Mouse (Mus musculus): Measurements from ENCODE around the gene Mthfsd. TPM values are rescaled to one million over a fixed set of nuclear protein-coding genes. Genes with fewer than 3 reads are reported as not detected.
A peak's percentile ranks its signal among the peaks of the same experiment; 100 is the strongest.

Gene Mthfsd
- total and polyA plus RNA-seq, 3 experiments, result 46.1 to 62.6 TPM; not detected in 1

- H3K36me3 ChIP-seq (ENCODE audit: control insufficient read depth in 1 of 2, insufficient read depth in 2 of 2, low read length in 2 of 2), result no peaks in the 10 kb centered on the region
- DNase-seq (ENCODE audit: low read depth, low spot score), result peak; percentile 79
- no peak overlapping the region for H3K4me3 ChIP-seq (ENCODE audit: control insufficient read depth in 1 of 2, insufficient read depth in 1 of 2, low read depth in 2 of 2, low read length in 2 of 2)
- H3K27me3 ChIP-seq (ENCODE audit: control insufficient read depth in 1 of 2, insufficient read depth in 2 of 2, low read length in 2 of 2), result no peaks in the 10 kb centered on the region
- no peaks in the 10 kb centered on the region for H3K4me1 ChIP-seq (ENCODE audit: control insufficient read depth in 1 of 2, insufficient read depth in 2 of 2, low read length in 2 of 2)
- H3K9me3 ChIP-seq (replicated peaks; ENCODE audit: insufficient read depth, low read length), result no peaks in the 10 kb centered on the region
- no peak overlapping the region for H3K9ac ChIP-seq (ENCODE audit: control insufficient read depth, low read depth, low read length, poor library complexity, severe bottlenecking)
- TF ChIP-seq ELF1 (IDR thresholded peaks at IDR 0.05; ENCODE audit: low read depth, low read length), result 0 out of 2 replicates have a peak, but pooled peaks have one; percentile 42
- TF ChIP-seq TBP (IDR thresholded peaks at IDR 0.05; ENCODE audit: low read depth, low read length), result no peak
- TF ChIP-seq TCF12 (IDR thresholded peaks at IDR 0.05; ENCODE audit: low read depth, low read length), result peak; percentile 15; the same call in 1 of the 2 replicates
- TF ChIP-seq MEF2A (IDR thresholded peaks at IDR 0.05; ENCODE audit: extremely low read depth, insufficient replicate concordance, low read depth, low read length, poor library complexity, severe bottlenecking), result no peak
- no peak for TF ChIP-seq POLR2AphosphoS5 (IDR thresholded peaks at IDR 0.05; ENCODE audit: borderline replicate concordance, low read depth, low read length)
- no peak for TF ChIP-seq USF2 (IDR thresholded peaks at IDR 0.05; ENCODE audit: borderline replicate concordance in 1 of 2, insufficient read depth in 1 of 2, low read depth in 1 of 2, low read length in 2 of 2)
- TF ChIP-seq JUND (IDR thresholded peaks at IDR 0.05; ENCODE audit: low read depth, low read length), result no peak
- TF ChIP-seq HCFC1 (IDR thresholded peaks at IDR 0.05; ENCODE audit: low read depth, low read length), result no peak
- TF ChIP-seq ZC3H11A (IDR thresholded peaks at IDR 0.05; ENCODE audit: low read depth, low read length), result peak; percentile 84
- no peak for TF ChIP-seq USF1 (IDR thresholded peaks at IDR 0.05; ENCODE audit: low read depth, low read length)
- TF ChIP-seq E2F4 (IDR thresholded peaks at IDR 0.05; ENCODE audit: borderline replicate concordance, low read depth, low read length), result no peak
- no peak for TF ChIP-seq SIN3A (IDR thresholded peaks at IDR 0.05; ENCODE audit: low read length)
- no peak for TF ChIP-seq RCOR1 (IDR thresholded peaks at IDR 0.05; ENCODE audit: low read depth, low read length)
- no peak for TF ChIP-seq NELFE (IDR thresholded peaks at IDR 0.05; ENCODE audit: low read depth, low read length)
- no peak for TF ChIP-seq POLR2AphosphoS2 (IDR thresholded peaks at IDR 0.05; ENCODE audit: low read length)
- no peak for TF ChIP-seq GABPA (IDR thresholded peaks at IDR 0.05; ENCODE audit: low read depth, low read length)
- no peak for TF ChIP-seq MAX (IDR thresholded peaks at IDR 0.05; ENCODE audit: low read length)
- no peak for TF ChIP-seq CHD1 (IDR thresholded peaks at IDR 0.05; ENCODE audit: low read depth, low read length)
- peak; percentile 94 for TF ChIP-seq RAD21 (IDR thresholded peaks at IDR 0.05; ENCODE audit: low read depth, low read length)
- no peak for TF ChIP-seq ZMIZ1 (IDR thresholded peaks at IDR 0.05; ENCODE audit: low read depth, low read length)
- no peak for TF ChIP-seq MYC (IDR thresholded peaks at IDR 0.05; ENCODE audit: low read depth, low read length)
- no peak; the same call in 1 of the 2 replicates for TF ChIP-seq MAZ (IDR thresholded peaks at IDR 0.05; ENCODE audit: low read depth, low read length)
- no peak for TF ChIP-seq CHD2 (IDR thresholded peaks at IDR 0.05; ENCODE audit: low read length)
- TF ChIP-seq GATA1 (IDR thresholded peaks at IDR 0.05; ENCODE audit: low read depth, low read length), result no peak
- TF ChIP-seq ZNF384 (IDR thresholded peaks at IDR 0.05; ENCODE audit: low read depth, low read length), result no peak
- no peak for TF ChIP-seq EP300 (IDR thresholded peaks at IDR 0.05; ENCODE audit: low read depth in 1 of 2, low read length in 2 of 2)
- TF ChIP-seq CTCF (IDR thresholded peaks at IDR 0.05 in 2 of 3, conservative IDR thresholded peaks at IDR 0.05 in 1 of 3; ENCODE audit: control insufficient read depth in 1 of 3, insufficient read depth in 1 of 3, low read depth in 2 of 3, low read length in 3 of 3, poor library complexity in 1 of 3, severe bottlenecking in 1 of 3), result peak; percentile 87 to 94 (median 94)
- peak; percentile 90 for TF ChIP-seq SMC3 (IDR thresholded peaks at IDR 0.05; ENCODE audit: low read depth, low read length)
- no peak for TF ChIP-seq MYB (IDR thresholded peaks at IDR 0.05; ENCODE audit: low read depth, low read length)
- TF ChIP-seq ETS1 (IDR thresholded peaks at IDR 0.05; ENCODE audit: low read depth, low read length), result no peak
- TF ChIP-seq TAL1 (IDR thresholded peaks at IDR 0.05; ENCODE audit: low read length), result no peak
- no peak for TF ChIP-seq POLR2A (IDR thresholded peaks at IDR 0.05; ENCODE audit: control insufficient read depth in 1 of 2, insufficient read depth in 1 of 2, low read depth in 1 of 2, low read length in 2 of 2, poor library complexity in 1 of 2)
- TF ChIP-seq ZKSCAN1 (IDR thresholded peaks at IDR 0.05; ENCODE audit: low read depth, low read length), result no peak
- TF ChIP-seq MAFK (IDR thresholded peaks at IDR 0.05; ENCODE audit: borderline replicate concordance, low read depth, low read length), result no peak
- no peak for TF ChIP-seq KAT2A (conservative IDR thresholded peaks at IDR 0.05; ENCODE audit: low read depth, low read length)
- TF ChIP-seq UBTF (IDR thresholded peaks at IDR 0.05; ENCODE audit: borderline replicate concordance, insufficient read depth, low read depth, low read length), result no peak
- no peak for TF ChIP-seq BHLHE40 (IDR thresholded peaks at IDR 0.05; ENCODE audit: borderline replicate concordance, low read depth, low read length)
- no peak for TF ChIP-seq MXI1 (IDR thresholded peaks at IDR 0.05; ENCODE audit: low read depth, low read length)
- no peak for TF ChIP-seq NRF1 (IDR thresholded peaks at IDR 0.05; ENCODE audit: insufficient read depth, low read depth, low read length, poor library complexity, severe bottlenecking)
- no peaks in the 10 kb centered on the region for H3K79me2 ChIP-seq (ENCODE audit: control insufficient read depth, insufficient read depth, low read length, poor library complexity)
- no peak overlapping the region for H3K27ac ChIP-seq (ENCODE audit: control insufficient read depth, low read depth, low read length)
These were observed 15.6 kb downstream of the Mthfsd start for GRCm38 (mm10) chr8:121092627-121093026.

All from MEL (cell line).